Mouse (Mus musculus) myocyte (in vitro differentiated cells): ENCODE measurements at regions not wholly inside any gene's neighbourhood (a gene's known extent, or its start where the extent isn't known, plus 50 kb on each side); places are given as distances from the start of the nearest gene placed in this dataset.
A peak's percentile ranks its signal among the peaks of the same experiment; 100 is the strongest.

Experiments
- H3K27me3 ChIP-seq: one replicate; pipeline ENCODE4 v1.6.1; 2011; ENCODE audit not compliant: control insufficient read depth, insufficient read depth, insufficient read length
- H3K36me3 ChIP-seq: one replicate; pipeline ENCODE4 v1.6.1; 2011; ENCODE audit not compliant: control insufficient read depth, insufficient read depth
- H3K4me2 ChIP-seq: one replicate; pipeline ENCODE4 v1.6.1; 2011; ENCODE audit warnings: low read depth, control low read depth
- H3K4me3 ChIP-seq: one replicate; pipeline ENCODE4 v1.5.1; 2011; ENCODE audit warnings: mild to moderate bottlenecking, control low read depth, moderate library complexity
- H3K79me2 ChIP-seq: one replicate; pipeline ENCODE4 v1.6.1; 2011; ENCODE audit not compliant: control insufficient read depth, insufficient read depth
- H3ac ChIP-seq: one replicate; pipeline ENCODE4 v1.6.1; 2011; ENCODE audit not compliant: control insufficient read depth, insufficient read length
- CEBPB ChIP-seq: IDR thresholded peaks from 2 replicates; pipeline ENCODE4 v1.6.1; 2011; ENCODE audit warnings: mild to moderate bottlenecking, moderate library complexity; ENCODE audit not compliant: poor library complexity, insufficient read depth, severe bottlenecking
- E2F4 ChIP-seq: IDR thresholded peaks from one replicate; pipeline ENCODE4 v1.6.1; 2011; ENCODE audit warnings: mild to moderate bottlenecking, control low read depth, moderate library complexity; ENCODE audit not compliant: insufficient read depth
- MAX ChIP-seq: IDR thresholded peaks from one replicate; pipeline ENCODE4 v1.6.1; 2011; ENCODE audit warnings: low read depth, mild to moderate bottlenecking, control low read depth
- MYOD1 ChIP-seq, 3 experiments: IDR thresholded peaks; one replicate each; pipeline ENCODE4 v1.6.1; 2011; ENCODE audit warnings: control low read depth in 2 of 3, low read depth in 2 of 3, mild to moderate bottlenecking in 2 of 3, moderate library complexity in 1 of 3; ENCODE audit not compliant: insufficient read length in 2 of 3, control insufficient read depth in 1 of 3
- MYOG ChIP-seq, 3 experiments: IDR thresholded peaks; one replicate each; pipeline ENCODE4 v1.6.1; 2011; ENCODE audit warnings: control low read depth in 2 of 3, low read depth in 2 of 3, mild to moderate bottlenecking in 2 of 3; ENCODE audit not compliant: insufficient read length in 2 of 3, control insufficient read depth in 1 of 3, insufficient read depth in 1 of 3
- POLR2A ChIP-seq: IDR thresholded peaks from one replicate; pipeline ENCODE4 v1.6.1; 2011; ENCODE audit warnings: low read depth, mild to moderate bottlenecking, control low read depth, moderate library complexity; ENCODE audit not compliant: insufficient read length
- POLR2AphosphoS2 ChIP-seq: IDR thresholded peaks from one replicate; pipeline ENCODE4 v1.6.1; 2011; ENCODE audit warnings: low read depth, control low read depth; ENCODE audit not compliant: insufficient read length
- REST ChIP-seq: IDR thresholded peaks from one replicate; pipeline ENCODE4 v1.6.1; 2011; ENCODE audit warnings: mild to moderate bottlenecking, control low read depth, moderate library complexity; ENCODE audit not compliant: insufficient read depth, insufficient read length
- SRF ChIP-seq: IDR thresholded peaks from one replicate; pipeline ENCODE4 v1.6.1; 2011; ENCODE audit warnings: low read depth; ENCODE audit not compliant: control insufficient read depth, insufficient read length
- TCF12 ChIP-seq: IDR thresholded peaks from one replicate; pipeline ENCODE4 v1.6.1; 2011; ENCODE audit warnings: mild to moderate bottlenecking, control low read depth; ENCODE audit not compliant: poor library complexity, insufficient read depth, severe bottlenecking
- TCF3 ChIP-seq: IDR thresholded peaks from one replicate; pipeline ENCODE4 v1.6.1; 2011; ENCODE audit warnings: low read depth, control low read depth; ENCODE audit not compliant: insufficient read length
- USF1 ChIP-seq: IDR thresholded peaks from one replicate; pipeline ENCODE4 v1.6.1; 2011; ENCODE audit warnings: low read depth, mild to moderate bottlenecking, control low read depth, moderate library complexity

- no peaks in the 10 kb centered on the region for H3K27me3 ChIP-seq
- H3K4me2 ChIP-seq = no peak overlapping the region
- no peaks in the 10 kb centered on the region for H3K36me3 ChIP-seq
- no peak overlapping the region for H3ac ChIP-seq
- H3K4me3 ChIP-seq = no peak overlapping the region
- TF ChIP-seq MAX (no peak), TCF12 (no peak), TCF3 (no peak), SRF (no peak), E2F4 (no peak), POLR2A (no peak), POLR2AphosphoS2 (no peak), MYOG (IDR thresholded peaks at IDR 0.05; ENCODE audit: control insufficient read depth in 1 of 3, insufficient read depth in 1 of 3, insufficient read length in 2 of 3, low read depth in 2 of 3) (no peak), MYOD1 (IDR thresholded peaks at IDR 0.05; ENCODE audit: control insufficient read depth in 1 of 3, insufficient read length in 2 of 3, low read depth in 2 of 3) (no peak), USF1 (no peak), REST (no peak), CEBPB (no peak)
- no peaks in the 10 kb centered on the region for H3K79me2 ChIP-seq
These were observed 53.2 kb upstream of the Slc38a2 start for GRCm38 (mm10) chr15:96752719-96753118.

DNA sequence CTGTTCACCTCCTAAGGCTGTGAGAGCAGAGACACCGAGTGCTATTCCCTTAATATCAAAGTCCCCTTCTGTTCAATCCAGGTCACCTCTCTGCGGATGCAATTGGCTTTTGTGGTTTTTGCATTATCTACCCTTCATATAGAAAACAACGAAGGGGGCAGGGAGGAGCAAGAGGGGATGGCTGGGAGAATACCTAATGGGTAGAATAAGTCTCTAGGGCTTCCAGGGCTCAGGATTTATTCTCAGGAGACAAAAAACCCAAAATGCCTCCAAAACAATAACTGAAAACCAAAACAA lies 52.5 kb upstream of the Slc38a2 start:
- H3K4me3 ChIP-seq = no peak overlapping the region
- no peak overlapping the region for H3K4me2 ChIP-seq
- no peaks in the 10 kb centered on the region for H3K36me3 ChIP-seq
- H3K79me2 ChIP-seq = no peaks in the 10 kb centered on the region
- H3K27me3 ChIP-seq = no peaks in the 10 kb centered on the region
- no peak for TF ChIP-seq MAX
- H3ac ChIP-seq = no peak overlapping the region

DNA sequence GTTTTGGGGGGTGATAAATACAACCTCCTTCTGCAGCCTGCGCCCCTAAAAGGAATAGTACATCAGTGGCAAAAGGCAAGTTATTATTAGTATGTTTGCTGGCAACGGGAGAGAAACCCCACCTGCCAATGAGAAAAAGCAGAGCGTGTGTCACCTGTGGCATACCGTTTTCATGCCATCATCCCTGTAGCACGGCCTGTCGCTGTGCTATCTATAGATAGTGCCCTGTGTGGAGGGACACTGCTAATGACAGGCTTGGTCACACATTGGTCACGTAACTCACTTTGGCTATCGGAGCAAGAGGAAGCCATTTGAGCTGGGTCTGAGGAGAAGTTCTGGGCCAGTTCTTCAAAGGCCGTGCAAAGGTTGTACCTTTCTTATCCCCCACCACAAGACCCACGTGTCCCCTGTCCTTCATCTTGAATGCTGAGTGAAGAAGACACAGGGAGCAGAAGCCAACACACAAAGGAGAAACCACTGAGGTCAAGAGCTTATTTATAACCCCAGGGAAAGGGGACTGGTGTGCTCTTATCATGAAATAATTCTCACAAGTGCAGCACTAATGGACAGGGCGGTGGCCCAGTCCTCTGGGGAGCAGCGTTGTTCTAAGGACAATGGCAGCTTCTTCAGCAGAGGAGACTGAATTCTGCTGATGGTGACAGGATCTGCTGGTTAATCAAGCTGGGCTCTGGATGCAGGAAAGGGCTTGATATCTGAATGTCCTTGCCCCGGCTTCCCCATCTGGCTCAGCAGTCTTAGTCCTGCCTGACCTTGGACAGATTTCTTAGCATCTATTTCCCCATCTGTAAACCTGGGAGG lies 51.9 kb upstream of the Slc38a2 start:
- H3K36me3 ChIP-seq = no peaks in the 10 kb centered on the region
- no peaks in the 10 kb centered on the region for H3K79me2 ChIP-seq

GRCm38 (mm10) chr15:96749534-96750256 lies 50.2 kb upstream of the Slc38a2 start:
- no peak for TF ChIP-seq CEBPB
- no peaks in the 10 kb centered on the region for H3K27me3 ChIP-seq
- no peaks in the 10 kb centered on the region for H3K36me3 ChIP-seq
- no peak overlapping the region for H3ac ChIP-seq
- no peak overlapping the region for H3K4me3 ChIP-seq
- H3K79me2 ChIP-seq = no peaks in the 10 kb centered on the region
- no peak overlapping the region for H3K4me2 ChIP-seq

More for the DNA sequence above, 51.9 kb upstream of the Slc38a2 start:
- Histone ChIP-seq H3K4me3 (no peak overlapping the region), H3K27me3 (no peaks in the 10 kb centered on the region), H3K4me2 (no peak overlapping the region), H3ac (no peak overlapping the region)
- no peak for TF ChIP-seq TCF12
- peak in 1 of 3 experiments; percentile 10 for TF ChIP-seq MYOG (IDR thresholded peaks at IDR 0.05; ENCODE audit: control insufficient read depth in 1 of 3, insufficient read depth in 1 of 3, insufficient read length in 2 of 3, low read depth in 2 of 3)
- no peak for TF ChIP-seq POLR2A
- TF ChIP-seq SRF = peak; percentile 5
- TF ChIP-seq MYOD1 (IDR thresholded peaks at IDR 0.05; ENCODE audit: control insufficient read depth in 1 of 3, insufficient read length in 2 of 3, low read depth in 2 of 3) = peak in 1 of 3 experiments; percentile 37
- TF ChIP-seq E2F4 = no peak
- no peak for TF ChIP-seq REST
- TF ChIP-seq POLR2AphosphoS2 = no peak
